Mouse (Mus musculus) adrenal gland, postnatal 36 days (tissue): ENCODE measurements around the gene Clta. TPM values are rescaled to one million over a fixed set of nuclear protein-coding genes. Genes with fewer than 3 reads are reported as not detected.
"Not testable (repeated sequence)": the region's sequence is repeated elsewhere in the genome, so short reads cannot be mapped to it uniquely, and the experiment has no call there.

Experiments
- DNase-seq, 2 experiments: peaks; one replicate each; pipeline ENCODE4 v3.0.0; 2021; ENCODE audit warnings: mixed read lengths in 1 of 2
- total RNA-seq, 2 experiments: library from RNA; stranded (reverse); gene quantifications; 2 replicates each; pipeline ENCODE4 v1.2.3; 2021

Gene Clta
- total RNA-seq, 2 experiments from 2014 or later: 183 to 188 TPM

DNA sequence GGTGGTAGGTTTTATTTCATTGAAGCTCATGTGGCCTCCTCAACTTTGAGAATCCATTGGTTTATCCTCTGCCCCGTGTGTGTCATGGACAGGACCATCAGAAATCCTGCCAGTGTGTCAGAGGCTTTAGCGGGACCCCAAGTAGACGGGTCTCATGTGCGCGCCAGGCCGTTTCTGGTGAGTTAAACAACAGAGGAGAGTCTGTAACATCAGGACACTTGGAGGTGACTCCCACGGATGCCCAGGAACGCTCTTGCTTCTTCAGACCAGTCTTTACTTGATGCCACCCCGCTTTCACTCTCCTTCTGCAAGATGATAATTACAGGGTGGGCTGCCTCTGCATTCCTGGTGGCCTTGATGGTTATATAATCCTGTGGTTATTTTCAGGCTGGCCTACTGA, 19.4 kb downstream of the Clta start:
- no peak for DNase-seq

- DNase-seq: no peak
Measured at GRCm38 (mm10) chr4:44024241-44024640, 20.0 kb downstream of the Clta start.

- no peak for DNase-seq
Measured at GRCm38 (mm10) chr4:44025570-44025969, 21.3 kb downstream of the Clta start.

DNA sequence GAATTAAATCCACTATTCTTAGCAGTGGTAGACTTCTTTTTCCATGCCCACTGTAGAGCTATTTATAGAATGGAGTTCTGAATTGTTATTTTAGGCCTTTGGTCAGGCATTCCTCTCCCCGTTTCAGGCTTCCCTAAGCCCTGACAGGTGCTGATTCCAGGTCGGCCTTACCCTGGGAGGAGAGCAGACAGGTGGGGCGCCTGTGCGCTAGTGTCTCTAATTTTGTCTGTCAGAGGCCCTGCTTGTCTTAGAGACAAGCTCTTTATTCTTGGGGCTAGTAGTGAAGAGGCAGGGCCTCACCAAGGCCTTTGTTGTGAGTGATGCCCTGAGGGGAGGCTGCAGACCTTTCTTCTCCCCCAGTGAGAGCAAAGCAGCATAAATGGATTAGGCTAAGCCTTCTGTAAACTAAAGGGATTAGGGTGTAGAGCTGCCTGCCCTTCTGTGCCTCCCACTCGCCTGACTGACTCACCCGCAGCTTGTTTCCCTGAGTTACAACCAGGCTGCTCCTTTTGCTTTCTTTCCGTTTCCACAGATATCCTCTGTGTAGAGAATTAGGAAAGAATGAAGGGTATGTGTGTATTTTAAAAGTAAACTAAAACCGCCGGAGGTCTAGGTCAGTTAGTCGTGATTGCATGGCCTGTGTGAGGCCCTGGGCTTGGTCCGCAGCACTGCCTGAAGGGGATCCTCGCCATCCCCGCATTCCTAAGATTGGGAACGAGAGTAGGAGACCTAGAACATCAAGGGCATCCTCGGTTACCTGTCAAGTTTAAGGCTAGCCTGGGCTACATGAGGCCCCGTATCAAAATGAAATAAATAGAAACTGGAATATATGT, 24.3 kb downstream of the Clta start:
- DNase-seq: no peak

- DNase-seq: no peak
Measured at GRCm38 (mm10) chr4:44029661-44030066, 25.4 kb downstream of the Clta start.

DNA sequence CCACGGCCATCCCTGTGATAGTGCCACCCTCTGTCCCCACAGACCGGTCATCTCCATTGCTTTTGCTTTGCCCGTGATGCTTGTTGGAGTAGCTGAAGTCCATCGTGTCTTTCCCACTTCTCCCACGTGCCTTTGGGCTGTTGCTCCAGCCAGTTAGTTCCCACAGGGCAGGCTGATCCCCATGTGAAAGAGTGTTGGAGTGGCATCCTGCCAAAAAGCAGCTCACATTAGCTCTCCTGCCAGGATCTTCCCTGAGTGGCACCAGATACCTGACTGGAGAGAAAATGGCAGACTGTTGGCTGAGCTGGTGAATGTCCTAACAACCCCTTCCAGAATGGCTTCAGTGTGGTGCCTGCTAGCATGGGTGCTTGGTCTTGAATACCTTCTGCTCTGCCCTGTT, 27.3 kb downstream of the Clta start:
- DNase-seq: peak in 1 of 2 experiments; percentile 10

GRCm38 (mm10) chr4:44036455-44036854, 32.2 kb downstream of the Clta start:
- no peak for DNase-seq

- DNase-seq: no peak
Measured at GRCm38 (mm10) chr4:44040802-44041201, 36.5 kb downstream of the Clta start.

- DNase-seq: no peak
Measured at GRCm38 (mm10) chr4:44042429-44042828, 38.2 kb downstream of the Clta start.

- DNase-seq: not testable (repeated sequence)
Measured at GRCm38 (mm10) chr4:44043182-44043581, 38.9 kb downstream of the Clta start.

- DNase-seq: no peak
Measured at GRCm38 (mm10) chr4:44044685-44045356, 40.6 kb downstream of the Clta start.

DNA sequence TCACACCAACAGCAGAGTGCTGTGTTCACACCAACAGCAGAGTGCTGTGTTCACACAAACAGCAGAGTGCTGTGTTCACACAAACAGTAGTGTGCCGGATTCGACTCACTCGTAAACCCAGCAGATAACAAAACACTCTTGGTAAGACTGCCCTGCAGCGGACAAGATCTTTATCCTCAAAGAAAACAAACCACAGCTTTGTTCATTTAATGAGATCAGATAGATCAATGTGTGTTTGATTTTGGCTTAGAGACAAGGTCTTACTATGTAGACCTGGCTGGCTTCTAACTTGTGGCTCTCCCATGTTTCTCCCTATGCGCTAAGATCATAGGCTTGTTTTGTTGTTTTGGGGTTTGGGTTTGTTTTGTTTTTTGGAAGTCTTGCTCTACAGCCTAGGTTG, 41.8 kb downstream of the Clta start:
- no peak for DNase-seq

DNA sequence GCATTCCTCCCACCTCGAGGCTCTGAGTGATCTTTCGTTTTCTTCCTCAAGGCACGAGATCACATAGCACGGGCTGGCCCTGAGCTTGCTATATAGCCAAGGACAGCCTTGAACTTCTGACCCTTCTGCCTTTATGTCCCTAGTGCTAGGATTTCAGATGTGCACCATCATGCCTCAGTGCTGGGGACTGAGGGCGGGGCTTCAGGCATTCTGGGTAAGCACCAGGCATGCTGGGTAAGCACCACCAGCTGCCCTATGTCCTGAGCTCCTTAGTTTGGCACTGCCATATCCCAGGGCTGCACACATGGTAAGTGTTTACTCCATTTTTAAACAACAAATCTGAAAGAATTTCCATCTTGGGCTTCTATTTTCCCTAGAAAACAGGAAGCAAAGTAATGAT, 45.6 kb downstream of the Clta start:
- no peak for DNase-seq

GRCm38 (mm10) chr4:44059674-44060073, 55.4 kb downstream of the Clta start:
- DNase-seq: no peak

DNA sequence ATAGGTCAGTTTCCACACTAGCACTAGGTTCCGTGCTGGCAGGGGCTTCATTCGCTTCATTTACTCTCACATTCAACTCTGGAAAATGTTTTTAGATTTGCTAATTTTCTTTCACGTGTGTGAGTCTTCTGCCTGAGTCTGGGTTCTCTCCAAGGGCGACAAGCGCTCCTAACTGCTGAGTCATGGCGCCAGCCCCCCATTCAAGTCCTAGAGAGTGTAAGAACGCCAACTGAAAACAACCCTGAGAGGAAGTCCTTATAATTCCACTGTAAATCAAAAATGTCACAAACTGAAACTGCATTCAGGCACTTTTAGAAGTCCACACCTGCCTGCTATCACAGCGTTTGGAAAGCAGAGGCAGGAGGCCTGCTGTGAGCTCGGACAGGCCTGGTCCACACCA, 57.8 kb downstream of the Clta start:
- DNase-seq: peak; percentile 54 to 64

DNA sequence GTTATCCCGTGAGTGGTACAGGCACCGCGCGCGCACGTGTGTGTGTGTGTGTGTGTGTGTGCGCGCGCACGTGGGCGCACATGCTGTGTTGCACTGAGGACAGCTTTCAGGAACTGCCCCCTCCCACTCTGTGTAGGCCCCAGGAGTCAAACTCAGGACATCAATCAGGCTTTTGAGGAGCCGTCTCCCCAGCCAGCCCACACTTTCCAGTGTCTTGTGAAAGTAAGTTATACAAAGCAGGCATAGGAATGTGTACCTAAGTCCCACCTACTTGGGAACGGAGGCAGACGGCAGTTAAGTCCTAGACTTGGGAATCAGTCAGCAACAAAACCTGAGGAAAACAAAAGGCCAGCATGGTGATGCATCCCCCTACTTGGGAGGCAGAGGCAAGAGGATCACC, 58.6 kb downstream of the Clta start:
- no peak for DNase-seq

- DNase-seq: peak; percentile 92
Measured at GRCm38 (mm10) chr4:44065355-44066025, 61.2 kb downstream of the Clta start.

DNA sequence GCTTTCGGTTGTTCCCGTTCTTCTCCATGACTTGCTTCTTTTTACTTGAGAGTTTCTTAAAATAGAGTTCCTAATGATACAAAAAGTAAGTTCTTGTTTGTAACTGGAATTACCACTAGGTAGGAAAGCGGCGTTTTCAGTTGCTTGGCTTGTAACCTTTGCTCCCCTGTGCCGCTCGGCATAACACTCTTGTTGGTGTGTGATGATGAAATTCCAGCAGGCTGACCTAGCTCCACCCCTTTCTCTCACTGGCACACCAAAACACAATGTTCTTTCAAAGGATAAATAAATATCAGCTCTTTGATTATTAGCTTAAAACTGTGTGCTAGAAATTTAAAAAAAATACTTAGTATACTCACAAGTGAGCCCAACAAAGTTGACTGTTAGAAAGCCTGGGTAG, 62.6 kb downstream of the Clta start:
- DNase-seq: no peak

DNA sequence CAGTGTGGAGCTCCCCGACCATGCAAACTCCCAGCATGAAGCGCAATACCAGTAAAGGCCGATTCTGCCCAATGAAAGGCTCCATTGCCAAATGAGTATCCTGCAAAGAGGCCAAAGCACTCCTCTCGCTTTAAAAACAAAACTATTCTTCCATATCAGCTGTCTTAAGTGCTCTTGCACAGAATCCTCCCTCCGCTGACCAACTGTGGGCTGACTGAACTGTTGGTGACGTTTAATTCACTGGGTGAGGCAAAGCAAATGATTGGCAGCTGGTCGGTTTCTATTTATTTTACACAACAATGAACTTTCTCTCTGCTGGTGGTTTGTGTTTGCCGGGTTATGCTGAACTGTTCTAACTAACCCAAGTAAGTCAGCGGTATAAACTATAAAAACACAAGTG, 64.5 kb downstream of the Clta start:
- no peak for DNase-seq

- DNase-seq: no peak
Measured at GRCm38 (mm10) chr4:44069411-44069810, 65.2 kb downstream of the Clta start.

DNA sequence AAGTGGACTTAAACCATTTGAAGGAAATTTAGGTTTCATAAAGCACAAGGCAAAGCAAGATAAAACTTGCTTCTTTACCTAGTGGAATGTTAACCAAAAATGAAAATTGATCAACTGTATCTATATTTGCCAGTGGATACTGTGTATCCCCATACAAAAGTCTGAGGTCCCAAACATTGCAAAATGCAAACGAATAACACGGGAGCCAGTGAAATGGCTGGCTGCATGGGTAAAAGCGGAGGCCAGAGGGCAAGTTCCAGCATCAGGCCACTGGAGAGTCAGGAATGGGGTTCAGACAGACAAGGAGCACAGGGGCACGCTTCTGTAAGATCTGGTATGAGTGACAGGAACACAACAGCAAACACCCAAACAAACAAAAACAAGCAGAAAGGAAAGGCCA, 66.4 kb downstream of the Clta start:
- no peak for DNase-seq

DNA sequence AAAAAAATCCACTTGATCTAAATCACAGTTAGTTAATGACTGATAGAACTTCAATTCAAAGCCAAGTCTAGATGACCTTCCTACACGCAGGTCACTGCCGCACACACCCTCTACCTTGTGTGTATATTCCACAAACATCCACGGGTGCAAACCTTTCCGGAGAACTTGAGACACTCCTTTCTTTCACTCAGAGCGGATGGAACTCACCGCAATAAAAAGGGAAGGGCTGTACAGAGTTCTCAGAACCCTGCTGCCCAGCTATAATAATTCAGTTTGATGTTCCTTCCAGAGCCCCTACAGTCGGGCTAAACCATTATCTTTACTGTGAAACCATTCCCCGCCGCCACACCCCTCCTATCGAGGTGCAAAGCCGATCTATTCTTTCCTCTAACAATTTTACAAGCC, 67.5 kb downstream of the Clta start:
- no peak for DNase-seq
